Mouse (Mus musculus) lung, adult 2 months (tissue): ENCODE measurements at regions not wholly inside any gene's neighbourhood (a gene's known extent, or its start where the extent isn't known, plus 50 kb on each side); places are given as distances from the start of the nearest gene placed in this dataset.

Experiments
- CTCF ChIP-seq: fragments of 200-500 bp; IDR thresholded peaks from 2 replicates; pipeline ENCODE4 v1.5.1; 2011; ENCODE audit warnings: mild to moderate bottlenecking, low read length, control low read depth; ENCODE audit not compliant: insufficient read depth
- POLR2A ChIP-seq: fragments of 200-500 bp; IDR thresholded peaks from 2 replicates; pipeline ENCODE4 v1.6.1; 2011; ENCODE audit warnings: low read depth, mild to moderate bottlenecking, control low read depth, low read length, borderline replicate concordance; ENCODE audit errors: extremely low read depth

DNA sequence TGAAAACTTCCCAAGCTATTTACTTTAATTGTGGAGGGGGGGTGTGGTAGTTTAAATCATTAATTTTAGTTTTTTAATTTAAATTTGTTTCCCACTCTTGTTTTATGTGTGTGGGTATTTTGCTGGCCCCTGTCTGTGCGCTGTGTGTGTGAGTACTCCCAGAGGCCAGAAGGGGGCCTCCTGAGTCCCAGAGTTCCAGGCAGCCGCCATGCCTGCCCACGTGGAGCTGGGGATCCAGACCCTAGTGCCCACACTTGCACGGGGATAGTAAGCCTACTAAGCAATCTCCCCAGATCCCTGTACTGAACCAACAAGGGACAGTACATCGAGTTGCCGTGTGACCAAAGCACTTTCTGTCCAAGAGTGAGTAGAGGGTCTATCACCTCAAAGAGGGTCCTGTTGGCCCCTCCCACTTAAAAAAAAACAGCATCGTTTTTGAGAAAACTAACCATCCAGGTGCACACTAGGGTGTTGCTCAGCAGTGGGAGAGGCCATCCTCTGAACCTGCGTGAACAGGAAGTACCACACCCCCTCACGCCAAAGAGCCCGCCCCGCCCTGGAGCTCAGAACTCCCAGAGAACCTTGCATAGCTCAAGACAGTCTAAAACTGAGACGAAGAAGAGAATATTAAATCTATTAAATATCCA lies 160.4 kb upstream of the Haao start:
- TF ChIP-seq CTCF (no peak), POLR2A (no peak)
